Mouse (Mus musculus) retina, postnatal 1 day (tissue): ENCODE measurements around the gene Eloa.
"Not testable (repeated sequence)": the region's sequence is repeated elsewhere in the genome, so short reads cannot be mapped to it uniquely, and the experiment has no call there.

ENCODE experiments used
- DNase-seq: peaks from one replicate; pipeline ENCODE4 v3.0.0-alpha.2; 2012

The Eloa gene

DNA sequence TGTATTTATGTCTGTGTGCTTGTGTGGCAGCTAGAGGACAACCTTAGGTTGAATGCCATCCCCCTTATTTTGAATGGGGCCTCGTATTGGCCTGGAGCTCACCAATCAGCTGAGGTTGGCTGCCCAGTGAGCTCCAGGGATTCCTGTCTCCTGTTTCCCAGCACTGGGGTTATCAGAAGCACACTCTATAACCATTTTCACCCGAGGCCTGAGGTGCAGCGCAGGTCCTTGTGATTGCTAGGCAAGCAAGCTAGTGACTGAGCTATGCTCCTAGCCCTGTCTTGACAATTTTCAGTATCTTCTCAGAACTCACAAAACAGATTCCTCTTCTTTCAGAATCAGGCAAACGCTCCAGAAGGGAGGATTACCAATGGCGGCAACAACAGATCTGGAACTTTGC, 37.0 kb downstream of the Eloa start:
- DNase-seq = no peak

DNA sequence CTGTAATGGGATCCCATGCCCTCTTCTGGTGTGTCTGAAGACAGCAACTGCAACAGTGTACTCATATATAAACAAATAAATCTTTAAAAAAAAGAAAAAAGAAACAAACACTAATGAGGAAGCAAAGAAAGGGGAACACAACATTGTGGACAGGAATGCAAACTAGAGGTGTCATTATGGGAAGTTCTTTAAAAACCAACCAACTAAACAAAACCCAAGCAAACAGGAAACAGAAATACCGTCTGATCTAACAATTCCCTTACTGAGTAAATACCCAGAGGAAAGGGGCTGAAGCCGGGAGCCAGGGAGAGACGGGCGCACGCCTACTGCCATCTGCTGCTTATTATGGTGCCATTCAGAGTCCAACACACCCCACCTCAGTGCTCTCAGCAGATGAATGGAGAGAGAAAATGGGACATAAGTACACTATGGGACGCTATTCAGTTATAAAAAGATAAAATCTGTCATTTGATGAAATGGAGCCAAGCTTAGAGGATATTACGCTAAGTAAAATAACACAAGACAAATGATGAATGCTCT, 40.0 kb downstream of the Eloa start:
- DNase-seq = no peak

DNA sequence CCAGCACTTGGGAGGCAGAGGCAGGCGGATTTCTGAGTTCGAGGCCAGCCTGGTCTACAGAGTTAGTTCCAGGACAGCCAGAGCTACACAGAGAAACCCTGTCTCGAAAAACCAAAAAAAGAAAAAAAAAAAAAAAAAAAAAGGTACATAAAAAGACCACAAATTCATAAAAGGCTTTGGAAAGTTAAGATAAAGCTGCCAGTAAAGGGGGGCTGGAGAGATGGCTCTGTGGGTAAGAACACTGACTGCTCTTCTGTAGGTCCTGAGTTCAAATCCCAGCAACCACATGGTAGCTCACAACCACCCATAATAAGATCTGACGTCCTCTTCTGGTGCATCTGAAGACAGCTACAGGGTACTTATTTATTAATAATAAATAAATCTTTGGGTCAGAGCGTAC, 41.3 kb downstream of the Eloa start:
- not testable (repeated sequence) for DNase-seq

DNA sequence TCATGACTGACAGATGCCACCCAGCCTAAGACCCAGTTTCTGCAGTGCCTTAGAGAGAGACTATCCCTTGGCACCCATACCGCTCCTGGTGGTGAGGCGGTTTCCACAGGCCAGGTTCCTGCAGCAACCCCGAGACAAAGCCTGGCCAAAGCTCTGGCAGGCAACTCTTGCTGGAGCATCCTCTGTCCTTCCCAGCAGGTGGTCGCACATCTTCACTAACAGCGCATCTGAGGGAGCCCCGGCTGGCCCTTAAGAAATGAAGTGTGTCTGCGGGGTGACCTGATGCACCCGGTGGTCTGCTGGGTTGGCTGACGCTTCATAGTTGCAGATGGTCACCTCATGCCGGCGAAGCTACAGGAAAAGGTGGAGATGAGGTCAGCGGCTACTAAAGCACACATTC, 45.4 kb downstream of the Eloa start:
- DNase-seq = no peak

DNA sequence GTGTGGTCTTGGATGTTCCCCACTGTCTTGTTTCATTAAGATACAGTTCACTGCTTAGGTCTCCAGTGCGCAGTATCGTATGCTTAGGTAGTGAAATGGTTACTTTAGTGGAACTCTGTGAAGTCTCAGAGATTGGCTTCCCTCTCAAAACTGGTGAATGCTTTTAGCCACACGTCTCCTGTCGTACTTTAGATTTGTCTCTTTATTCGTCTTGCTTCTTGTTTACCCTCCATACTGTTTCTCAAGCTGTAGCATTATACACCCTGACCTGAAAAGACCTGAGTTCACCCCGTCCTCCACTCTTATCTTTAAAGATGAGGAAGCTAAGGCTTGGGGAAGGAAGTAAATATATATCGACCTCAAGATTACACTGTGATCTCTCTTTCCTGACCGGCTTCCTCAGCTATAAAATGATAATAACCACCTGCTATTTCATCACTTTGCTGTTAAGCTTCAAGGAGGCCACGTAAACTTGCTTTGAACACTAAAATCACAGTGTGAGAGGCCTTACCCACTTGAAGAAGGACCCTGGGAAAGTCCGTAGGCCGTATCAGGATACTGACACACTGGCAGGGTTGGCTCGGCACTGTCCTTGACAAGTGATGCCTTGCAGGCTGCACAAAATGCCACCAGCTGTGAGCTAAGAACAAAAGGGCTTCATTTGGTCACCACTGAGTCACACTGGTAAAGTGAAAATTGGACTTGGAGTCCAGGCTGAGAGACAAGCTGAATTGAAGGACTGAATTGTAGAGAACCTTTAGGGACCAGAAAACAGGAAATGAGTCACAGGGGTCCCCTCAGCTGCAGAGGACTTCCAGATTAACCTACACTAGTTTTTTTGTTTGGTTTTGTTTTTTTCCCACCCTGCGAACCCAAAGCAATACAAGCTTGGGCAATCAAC, 48.4 kb downstream of the Eloa start:
- DNase-seq = no peak

DNA sequence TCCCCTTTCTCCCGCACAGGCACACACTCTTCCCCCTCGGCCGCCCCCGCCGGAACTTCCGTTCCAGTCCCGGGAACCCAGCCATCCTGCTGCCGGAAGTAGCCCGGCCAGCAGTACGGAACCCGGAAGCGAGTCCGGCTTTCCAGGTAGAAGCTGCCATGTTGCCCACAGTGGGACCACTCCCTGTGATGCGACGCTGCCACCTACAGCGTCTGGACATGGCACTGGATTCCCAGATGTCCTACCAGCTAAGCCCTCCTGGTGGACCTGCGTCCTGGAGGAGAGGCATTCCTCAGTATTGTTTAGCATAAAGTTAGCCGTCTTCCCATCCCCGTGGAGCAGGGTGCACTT, 49.0 kb downstream of the Eloa start, which contains the start of gene Lypla2:
Gene Lypla2 (minus strand): TSS at position 71 of the 351 bp plus-strand sequence.
- DNase-seq = peak; percentile 89

DNA sequence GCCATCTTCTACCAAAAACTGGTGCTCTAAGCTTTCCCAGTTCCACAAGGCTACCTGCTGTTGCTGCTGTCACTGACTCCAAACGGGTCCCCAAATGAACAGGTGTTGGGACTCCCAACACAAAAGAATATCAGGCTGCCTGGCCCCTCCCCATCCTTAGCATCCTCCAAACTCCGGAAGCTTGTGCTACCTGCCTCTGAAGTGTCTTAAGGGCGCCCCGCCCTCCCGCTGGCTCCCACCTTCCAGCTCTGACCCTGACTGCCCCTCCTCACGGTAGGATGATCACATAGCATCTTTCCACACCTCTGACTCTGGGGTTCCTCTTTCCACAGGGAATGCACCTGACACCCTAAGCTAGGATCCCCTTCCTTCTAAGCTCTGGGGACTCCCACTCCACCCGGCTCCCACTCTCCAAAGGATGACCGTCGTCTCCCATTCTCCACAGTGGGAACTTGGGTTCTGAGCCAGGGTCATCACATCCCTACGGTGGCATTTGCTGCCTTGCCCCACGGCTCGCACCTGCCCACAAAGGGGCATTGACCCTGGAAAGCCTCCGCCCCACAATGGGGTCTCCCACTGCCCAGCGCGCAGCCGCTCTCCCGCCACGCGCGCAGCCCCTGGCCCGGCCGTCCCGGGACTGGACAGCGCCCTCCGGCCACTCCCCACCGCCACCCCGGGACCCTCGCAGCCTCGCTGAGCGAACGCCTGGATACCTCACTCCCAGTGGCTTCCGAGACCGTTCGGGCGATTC, 49.6 kb downstream of the Eloa start:
- DNase-seq = no peak

DNA sequence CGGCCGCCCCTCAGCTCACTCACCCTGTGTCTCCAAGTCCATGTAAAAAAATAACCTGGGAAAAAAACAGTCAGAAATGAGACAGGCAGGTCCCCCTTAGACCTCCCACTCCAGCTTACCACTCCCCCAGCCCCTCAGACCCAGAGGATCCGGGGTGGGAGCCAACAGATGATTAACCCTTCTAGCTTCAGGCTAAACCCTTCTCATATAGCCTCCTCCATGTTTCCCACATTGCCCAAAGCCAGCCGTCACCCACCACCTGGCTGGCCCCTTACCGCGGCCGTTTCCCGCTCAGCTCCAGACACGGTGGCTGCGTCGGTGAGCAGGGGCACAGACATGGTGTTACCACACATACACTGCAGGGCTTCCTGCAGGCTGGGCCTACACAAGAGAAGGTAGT, 51.0 kb downstream of the Eloa start:
- DNase-seq = no peak

DNA sequence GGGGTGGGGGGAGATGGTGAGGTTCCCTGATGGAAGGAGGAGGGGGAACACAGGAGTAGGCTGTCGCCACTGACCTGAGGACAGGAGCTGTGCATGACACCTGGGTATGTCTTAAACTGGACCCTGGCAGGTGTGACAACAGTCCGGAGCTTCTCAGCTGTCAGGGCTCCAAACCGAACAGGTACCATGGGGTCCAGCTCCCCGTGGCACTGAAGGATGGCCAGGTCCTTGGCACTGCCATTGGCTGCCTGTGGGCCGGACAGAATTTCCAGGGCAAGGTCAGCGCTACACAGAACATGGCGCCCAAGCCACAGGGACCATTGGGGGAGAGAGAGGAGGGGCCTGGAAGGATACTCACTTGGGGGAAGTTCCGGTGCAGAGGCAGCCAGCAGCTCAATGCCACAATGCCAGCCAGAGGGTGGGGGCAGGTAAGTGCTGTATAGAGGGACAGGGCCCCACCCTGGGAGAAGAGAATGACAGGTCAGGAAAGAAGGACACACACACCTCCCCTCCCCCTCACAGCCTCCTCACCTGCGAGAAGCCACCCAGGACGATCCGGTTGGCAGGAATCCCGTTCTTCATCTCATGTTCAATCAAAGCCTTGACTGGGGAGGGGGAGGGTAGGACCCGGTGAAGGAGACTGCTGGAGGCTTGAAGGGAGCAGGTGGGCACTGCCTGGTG, 52.4 kb downstream of the Eloa start:
- DNase-seq = no peak

DNA sequence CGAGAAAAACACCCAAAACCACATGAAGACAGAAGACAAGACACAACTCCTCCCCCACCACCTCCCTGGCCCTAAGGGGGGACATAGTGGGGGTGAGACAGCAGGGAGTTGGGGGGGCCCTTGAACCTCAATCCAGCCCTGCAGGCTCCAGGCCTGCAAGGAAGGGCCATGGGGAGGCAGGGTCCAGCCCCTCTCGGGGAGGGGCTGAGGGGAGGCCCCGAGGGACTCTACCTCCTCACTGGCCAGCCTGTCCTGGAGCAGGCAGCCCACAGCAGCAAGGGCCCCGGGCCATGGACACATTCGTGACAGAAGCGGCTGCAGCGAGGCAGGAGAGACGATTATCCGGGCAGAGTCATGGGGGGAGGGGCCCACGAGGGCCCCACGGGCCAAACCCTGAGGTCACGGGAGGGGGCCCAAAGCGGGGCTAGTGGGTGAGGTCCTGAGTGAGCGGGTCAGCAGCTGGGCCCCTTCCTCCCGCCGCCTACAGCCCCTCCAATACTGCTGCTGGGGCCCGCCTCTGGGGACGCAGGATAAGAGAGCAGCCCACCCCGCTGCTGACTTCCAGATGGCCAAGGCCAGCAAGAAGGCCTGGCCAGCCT, 53.2 kb downstream of the Eloa start:
- no peak for DNase-seq

DNA sequence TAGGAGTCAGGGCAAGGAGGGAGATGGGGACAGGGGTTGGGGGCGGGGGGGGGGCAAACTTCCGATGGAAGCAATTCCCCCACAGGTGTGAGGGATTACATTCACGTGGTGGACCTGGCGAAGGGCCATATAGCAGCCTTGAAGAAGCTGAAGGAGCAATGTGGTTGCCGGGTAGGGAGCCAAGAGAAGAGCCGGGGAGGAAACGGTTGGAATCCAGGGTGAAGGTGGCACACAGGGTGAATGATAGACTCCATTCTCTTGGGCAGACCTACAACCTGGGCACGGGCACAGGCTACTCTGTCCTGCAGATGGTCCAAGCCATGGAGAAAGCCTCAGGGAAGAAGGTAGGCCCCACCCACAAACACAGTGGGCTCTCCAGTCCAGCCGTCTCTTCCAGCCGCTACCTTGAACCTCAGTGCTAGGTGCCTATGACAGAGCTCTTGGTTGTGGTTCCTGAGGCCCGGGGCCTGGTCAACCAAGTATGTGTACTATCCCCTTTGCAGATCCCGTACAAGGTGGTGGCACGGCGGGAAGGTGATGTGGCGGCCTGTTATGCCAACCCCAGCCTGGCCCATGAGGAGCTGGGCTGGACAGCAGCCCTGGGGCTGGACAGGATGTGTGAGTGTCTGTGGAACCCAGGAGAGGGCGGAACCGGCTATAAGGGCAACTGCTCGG, 54.3 kb downstream of the Eloa start:
- DNase-seq = no peak

DNA sequence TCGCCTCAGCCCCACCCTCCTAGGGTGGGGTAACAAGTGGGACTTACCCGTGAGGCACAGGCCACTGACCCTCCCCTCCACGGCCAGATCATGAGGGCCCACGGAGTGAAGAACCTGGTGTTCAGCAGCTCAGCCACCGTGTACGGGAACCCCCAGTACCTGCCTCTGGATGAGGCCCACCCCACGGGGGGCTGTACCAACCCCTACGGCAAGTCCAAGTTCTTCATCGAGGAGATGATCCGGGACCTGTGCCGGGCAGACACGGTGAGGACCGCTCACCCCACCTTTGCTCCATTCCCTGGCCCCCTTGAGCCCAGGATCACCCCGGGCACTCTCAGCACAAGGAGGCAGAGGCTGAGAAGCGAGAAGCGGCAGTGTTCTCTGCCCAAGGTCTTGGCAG, 55.3 kb downstream of the Eloa start:
- DNase-seq = no peak

DNA sequence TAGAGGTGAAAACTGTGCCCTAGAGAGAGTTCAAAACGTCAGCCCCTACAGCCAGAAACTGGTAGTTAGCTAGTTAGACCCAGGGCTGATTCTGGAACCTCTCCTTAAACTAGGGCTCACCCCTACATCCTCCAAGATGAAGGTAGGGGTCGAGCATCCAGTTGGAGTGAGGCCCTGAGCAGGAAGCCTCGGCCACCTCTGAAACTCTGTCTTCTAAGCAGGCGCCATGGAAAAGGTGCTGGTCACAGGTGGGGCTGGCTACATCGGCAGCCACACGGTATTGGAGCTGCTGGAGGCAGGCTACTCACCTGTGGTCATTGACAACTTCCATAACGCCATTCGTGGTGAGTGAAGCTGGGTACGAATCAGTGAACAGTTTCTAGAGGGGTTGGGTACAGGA, 56.5 kb downstream of the Eloa start:
- DNase-seq = no peak

DNA sequence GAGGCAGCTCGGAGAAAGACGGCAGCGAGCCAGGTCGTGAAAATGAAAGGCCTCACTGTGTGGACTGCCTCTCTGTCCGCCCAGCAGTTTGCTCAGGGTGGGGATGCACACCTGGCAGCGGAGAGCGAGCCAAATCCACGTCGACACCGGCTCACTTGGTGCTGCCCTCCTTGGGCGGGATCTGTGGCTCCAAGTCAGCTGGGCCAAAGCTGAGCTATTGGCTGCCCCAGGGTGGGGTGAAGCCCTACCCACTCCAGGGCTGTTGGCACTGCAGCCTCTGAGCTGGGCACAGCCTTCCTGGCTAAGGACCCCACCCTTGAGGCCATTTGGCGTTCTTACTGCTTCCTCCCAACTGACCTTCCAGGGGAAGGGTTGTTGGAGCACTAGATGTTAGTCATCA, 57.1 kb downstream of the Eloa start:
- DNase-seq = no peak

DNA sequence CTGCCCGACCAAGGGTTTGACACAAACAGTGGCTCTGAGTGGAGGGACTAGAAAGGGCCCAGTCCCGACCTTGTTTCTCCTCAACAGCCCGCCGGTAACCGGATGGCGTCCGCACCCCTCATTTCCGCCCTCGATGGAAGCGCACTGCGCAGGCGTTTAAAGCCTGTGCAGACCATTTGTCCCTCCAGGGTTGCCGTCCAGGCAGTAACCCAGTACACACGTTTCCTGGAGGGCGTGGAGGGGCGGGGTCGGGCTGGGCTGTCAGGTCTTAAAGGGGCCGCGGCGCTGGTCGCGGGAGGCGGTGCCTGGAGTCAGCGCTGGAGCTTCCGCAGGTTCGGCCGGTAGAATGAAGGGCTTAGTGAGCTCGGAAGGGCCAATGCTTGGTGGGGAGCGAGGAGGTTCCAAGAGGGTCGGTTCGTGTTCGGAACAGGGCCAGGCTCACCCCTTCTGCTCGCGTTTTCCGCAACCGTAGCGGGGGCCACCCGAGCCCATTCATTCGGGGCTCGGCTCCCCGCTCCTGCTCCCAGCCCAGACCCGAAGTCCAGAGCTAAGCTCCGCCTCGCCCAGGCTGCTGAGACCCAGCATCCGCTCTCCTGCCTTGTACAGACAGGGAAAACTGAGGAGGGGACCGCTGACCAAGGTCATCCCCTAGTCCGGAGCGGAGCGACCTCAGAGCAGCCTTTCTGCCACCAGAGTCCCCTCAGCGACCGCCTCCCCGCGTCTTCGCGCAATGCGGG, 57.9 kb downstream of the Eloa start, which contains the start of gene Gale:
Gene Gale (plus strand): TSS at position 271 of the 737 bp plus-strand sequence.
- peak; percentile 98 for DNase-seq

DNA sequence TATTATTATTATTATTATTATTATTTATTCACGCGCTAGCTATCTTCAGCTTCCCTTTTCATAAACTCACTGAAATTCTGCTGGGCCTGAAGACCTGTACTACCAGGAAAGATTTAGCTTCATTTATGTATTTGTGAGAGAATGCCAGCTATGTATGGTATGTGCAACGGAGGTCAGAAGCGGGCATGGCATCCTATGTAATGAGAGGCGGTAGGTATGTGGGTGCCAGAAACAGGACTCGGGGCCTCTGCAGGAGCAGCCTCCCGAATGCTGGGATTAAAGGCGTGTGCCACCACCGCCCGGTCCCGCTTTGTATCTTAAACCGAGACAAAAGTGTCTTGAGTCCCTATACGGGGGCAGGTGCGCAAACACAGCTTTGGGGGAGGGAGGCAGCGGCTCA, 58.6 kb downstream of the Eloa start:
- DNase-seq = no peak

DNA sequence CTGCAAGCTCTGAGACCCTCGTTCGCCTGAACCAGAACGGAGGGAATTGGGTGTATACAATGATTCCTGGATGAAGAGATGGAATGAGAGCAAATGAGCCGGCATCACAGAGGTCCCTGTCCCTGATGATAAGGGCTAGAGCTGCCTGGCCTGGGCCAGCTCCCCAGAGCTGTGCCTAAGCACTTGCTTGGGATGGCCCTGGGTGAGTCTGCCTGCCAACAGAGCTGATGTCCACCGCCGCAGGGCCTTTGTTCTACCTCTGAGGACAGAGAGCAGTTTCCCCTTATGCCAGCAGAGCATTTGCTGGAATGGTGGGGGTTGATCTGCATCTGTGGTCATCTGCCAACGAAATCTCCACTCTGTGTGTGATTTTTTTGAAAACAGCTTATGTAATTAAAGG, 59.4 kb downstream of the Eloa start:
- DNase-seq = no peak

DNA sequence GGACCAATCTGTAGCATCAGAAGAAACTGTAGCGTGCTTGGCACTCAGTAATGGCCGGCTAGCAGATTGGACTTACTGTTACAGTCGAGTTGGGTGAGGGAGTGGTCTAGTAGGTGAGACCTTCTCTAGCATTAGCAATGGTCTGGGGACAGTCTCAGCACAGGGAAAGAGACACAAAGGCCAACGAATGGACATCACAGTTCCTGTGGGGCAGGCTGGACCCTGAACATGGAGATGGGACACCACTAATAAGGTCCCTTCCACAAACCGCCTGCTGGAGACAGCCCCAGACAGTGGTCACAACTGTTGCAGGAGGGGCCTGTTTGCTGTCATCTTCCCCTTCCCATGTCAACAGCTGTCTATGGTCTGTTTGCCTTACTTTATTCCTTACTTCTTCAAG, 59.9 kb downstream of the Eloa start:
- DNase-seq = no peak

DNA sequence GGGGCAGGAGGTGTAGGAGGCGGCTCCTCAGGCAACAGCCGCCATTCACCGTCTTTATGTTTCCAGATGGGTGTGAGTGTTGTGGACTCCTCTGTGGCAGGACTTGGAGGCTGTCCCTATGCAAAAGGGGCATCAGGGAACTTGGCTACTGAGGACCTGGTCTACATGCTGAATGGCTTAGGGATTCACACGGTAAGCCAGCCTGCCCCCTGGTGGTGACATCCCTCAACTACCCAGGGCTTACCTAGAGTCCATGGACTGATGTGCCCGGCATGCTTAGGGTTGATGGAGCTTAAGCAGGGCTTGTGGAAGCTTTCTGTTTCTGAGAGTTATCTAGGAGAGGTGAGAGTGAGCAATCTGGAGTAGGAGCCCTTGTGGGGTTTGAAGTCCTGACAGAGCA, 60.8 kb downstream of the Eloa start:
- peak; percentile 89 for DNase-seq

DNA sequence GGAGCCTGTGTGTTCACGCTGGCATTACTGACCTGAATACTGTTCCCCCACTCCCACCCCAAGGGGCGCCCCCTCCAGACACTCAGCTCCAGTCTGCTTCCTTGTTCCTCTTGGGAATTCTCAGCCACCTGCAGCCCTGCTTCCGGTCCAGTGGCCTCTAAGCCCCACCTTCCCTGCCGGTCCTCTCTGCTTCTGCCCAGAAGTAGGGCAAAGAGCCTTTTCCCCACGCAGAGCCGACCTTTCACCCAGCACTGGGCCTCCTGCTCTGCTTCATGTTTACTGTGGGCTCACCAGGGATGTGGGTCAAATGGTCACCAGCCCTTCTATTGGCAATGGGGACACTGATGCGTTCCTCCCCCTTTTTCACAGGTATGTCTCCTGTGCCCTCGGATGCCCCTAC, 63.2 kb downstream of the Eloa start:
- peak; percentile 55 for DNase-seq

DNA sequence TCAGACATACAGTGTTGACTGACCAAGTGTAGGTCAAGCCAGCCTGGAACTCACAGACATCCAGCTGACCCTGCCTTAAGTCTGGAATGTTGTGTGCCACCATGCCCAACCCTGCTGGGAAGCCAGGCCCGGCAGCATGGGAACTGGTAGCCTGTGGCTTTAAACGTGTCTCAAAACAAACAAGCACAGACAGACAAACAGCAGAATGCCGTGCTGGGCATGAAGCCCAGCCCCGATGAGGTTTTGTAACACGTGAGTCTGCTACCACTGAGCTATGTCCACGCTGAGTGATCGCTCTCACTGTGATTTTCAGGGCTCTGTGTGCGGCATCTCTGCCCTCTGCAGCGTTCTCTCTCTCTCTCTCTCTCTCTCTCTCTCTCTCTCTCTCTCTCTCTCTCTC, 65.7 kb downstream of the Eloa start:
- no peak for DNase-seq

DNA sequence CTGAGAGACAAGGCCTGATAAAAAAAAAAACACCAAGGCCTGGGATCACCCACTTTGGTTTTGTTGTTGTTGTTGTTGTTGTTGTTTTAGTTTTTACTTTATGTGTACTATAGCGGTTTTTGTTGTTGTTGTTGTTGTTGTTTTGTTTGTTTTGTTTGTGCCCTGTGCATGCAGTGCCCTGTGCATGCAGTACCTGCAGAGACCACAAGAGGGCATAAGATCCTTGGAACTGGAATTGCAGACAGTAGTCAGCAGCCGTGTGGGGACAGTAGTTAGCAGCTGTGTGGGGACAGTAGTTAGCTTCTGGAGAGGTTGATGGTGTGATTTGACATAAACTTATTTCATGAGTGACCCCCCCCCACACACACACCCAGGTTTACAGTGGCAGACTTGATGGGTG, 67.3 kb downstream of the Eloa start:
- peak; percentile 83 for DNase-seq
